9 mouse cellular contexts compared by ENCODE assay signal in the genomic region with DNA sequence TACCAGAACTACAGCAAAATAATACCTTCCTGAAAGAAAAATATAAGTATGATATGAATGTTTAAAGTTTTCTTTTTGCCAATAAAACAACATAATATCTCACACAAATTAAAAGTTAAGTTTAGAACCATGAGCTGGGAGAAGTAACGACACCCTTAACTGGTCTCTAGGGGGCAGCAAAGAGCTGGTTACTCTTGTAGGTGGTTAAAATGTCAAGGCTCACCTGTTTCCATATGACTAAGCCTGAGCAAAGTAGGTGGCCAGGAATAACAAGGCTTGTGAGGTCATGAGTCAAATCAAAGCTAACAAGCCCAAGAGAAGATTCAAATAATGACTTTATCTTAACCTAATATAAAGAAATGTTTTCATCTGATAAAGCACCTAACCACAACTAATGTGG. TPM values are rescaled to one million over a fixed set of nuclear protein-coding genes. Genes with fewer than 3 reads are reported as not detected.
DNase-seq lines count a peak whose midpoint lies in the region; ATAC-seq and TF ChIP-seq lines count a peak whose summit lies in the region.
"Had no signal": no experiment of that assay in that cellular context is flagged by ENCODE, and none has a peak within 500 bp of the region (broad histone marks: within the 10 kb centered on the region; RNA-seq: fewer than 3 reads in every experiment).

No protein-coding gene starts in this region.

- H3K27me3 ChIP-seq in liver, embryonic 11.5 days (replicated peaks; ENCODE audit: control insufficient read depth, insufficient read depth, low read length) = no peaks in the 10 kb centered on the region
- H3K27me3 ChIP-seq in MEL (ENCODE audit: control insufficient read depth in 1 of 2, insufficient read depth in 2 of 2, low read length in 2 of 2) = peaks cover 0 to 3% of the 10 kb centered on the region in 2 experiments; a peak in 2 of 4 replicates
- H3K27me3 ChIP-seq: neural tube, embryonic 12.5 days had no signal

- H3K27ac ChIP-seq in liver, embryonic 11.5 days (ENCODE audit: low read depth, low read length) = no peak overlapping the region
- no peak overlapping the region for H3K27ac ChIP-seq in MEL (ENCODE audit: control insufficient read depth, low read depth, low read length)
- H3K27ac ChIP-seq: neural tube, embryonic 12.5 days had no signal

- H3K4me3 ChIP-seq in liver, embryonic 11.5 days (ENCODE audit: low read depth, low read length) = no peak overlapping the region
- H3K4me3 ChIP-seq in MEL (ENCODE audit: control insufficient read depth in 1 of 2, insufficient read depth in 1 of 2, low read depth in 2 of 2, low read length in 2 of 2) = no peak overlapping the region
- H3K4me3 ChIP-seq: neural tube, embryonic 12.5 days had no signal

- no peaks in the 10 kb centered on the region for H3K4me1 ChIP-seq in liver, embryonic 11.5 days (replicated peaks; ENCODE audit: control insufficient read depth, insufficient read depth, low read length)
- no peaks in the 10 kb centered on the region for H3K4me1 ChIP-seq in MEL (ENCODE audit: control insufficient read depth in 1 of 2, insufficient read depth in 2 of 2, low read length in 2 of 2)
- H3K4me1 ChIP-seq: neural tube, embryonic 12.5 days had no signal

- 5% methylated on average over 1 of the region's 1 CpGs for WGBS in liver, embryonic 11.5 days

- ATAC-seq in liver, embryonic 11.5 days (replicated peaks; ENCODE audit: low FRiP score) = no peak

- peak; percentile 61 for TF ChIP-seq RAD21 in MEL (IDR thresholded peaks at IDR 0.05; ENCODE audit: low read depth, low read length)

- no peaks in the 10 kb centered on the region for H3K36me3 ChIP-seq in liver, embryonic 11.5 days (ENCODE audit: control insufficient read depth, insufficient read depth, low read length)
- no peaks in the 10 kb centered on the region for H3K36me3 ChIP-seq in MEL (ENCODE audit: control insufficient read depth in 1 of 2, insufficient read depth in 2 of 2, low read length in 2 of 2)
- H3K36me3 ChIP-seq: neural tube, embryonic 12.5 days had no signal

- peak; percentile 45 to 69 (median 63) for TF ChIP-seq CTCF in MEL (IDR thresholded peaks at IDR 0.05 in 2 of 3, conservative IDR thresholded peaks at IDR 0.05 in 1 of 3; ENCODE audit: control insufficient read depth in 1 of 3, insufficient read depth in 1 of 3, low read depth in 2 of 3, low read length in 3 of 3, poor library complexity in 1 of 3, severe bottlenecking in 1 of 3)

- no peak for TF ChIP-seq POLR2A in MEL (IDR thresholded peaks at IDR 0.05; ENCODE audit: control insufficient read depth in 1 of 2, insufficient read depth in 1 of 2, low read depth in 1 of 2, low read length in 2 of 2, poor library complexity in 1 of 2)

- no peaks in the 10 kb centered on the region for H3K9me3 ChIP-seq in liver, embryonic 11.5 days (ENCODE audit: control insufficient read depth, low read length)
- no peaks in the 10 kb centered on the region for H3K9me3 ChIP-seq in MEL (replicated peaks; ENCODE audit: insufficient read depth, low read length)
- H3K9me3 ChIP-seq: neural tube, embryonic 12.5 days had no signal

- DNase-seq in liver = peak; percentile 21
- no peak for DNase-seq in liver, embryonic 11.5 days (ENCODE audit: low spot score)
- DNase-seq in MEL (ENCODE audit: low read depth, low spot score) = peak; percentile 67
- peak; percentile 27 to 57 for DNase-seq in cerebellum, adult 18-20 months
- peak; percentile 42 for DNase-seq in gonadal fat pad, adult 2 months (ENCODE audit: low read depth)
- DNase-seq in layer of hippocampus, adult 9-11 months = peak; percentile 26
- DNase-seq in right cerebral cortex, adult 18-20 months = peak; percentile 60
- no peak for DNase-seq in ovary, postnatal 10 days (ENCODE audit: low spot score)

- no peak overlapping the region for H3K4me2 ChIP-seq in liver, embryonic 11.5 days
- H3K4me2 ChIP-seq: neural tube, embryonic 12.5 days had no signal

- TF ChIP-seq EP300 in MEL (IDR thresholded peaks at IDR 0.05; ENCODE audit: low read depth in 1 of 2, low read length in 2 of 2) = no peak

- H3K9ac ChIP-seq in liver, embryonic 11.5 days (ENCODE audit: low read depth, low read length) = no peak overlapping the region
- no peak overlapping the region for H3K9ac ChIP-seq in MEL (ENCODE audit: control insufficient read depth, low read depth, low read length, poor library complexity, severe bottlenecking)
- H3K9ac ChIP-seq: neural tube, embryonic 12.5 days had no signal

- H3K79me2 ChIP-seq in MEL (ENCODE audit: control insufficient read depth, insufficient read depth, low read length, poor library complexity) = no peaks in the 10 kb centered on the region

TF ChIP-seq in MEL, 35 proteins besides CTCF, POLR2A, EP300 and RAD21:
- TF ChIP-seq ZC3H11A (IDR thresholded peaks at IDR 0.05; ENCODE audit: low read depth, low read length) (peak; percentile 41; the same call in 1 of the 2 replicates), SMC3 (IDR thresholded peaks at IDR 0.05; ENCODE audit: low read depth, low read length) (peak; percentile 59), GATA1 (IDR thresholded peaks at IDR 0.05; ENCODE audit: low read depth, low read length) (no peak), ZKSCAN1 (IDR thresholded peaks at IDR 0.05; ENCODE audit: low read depth, low read length) (no peak), USF2 (IDR thresholded peaks at IDR 0.05; ENCODE audit: borderline replicate concordance in 1 of 2, insufficient read depth in 1 of 2, low read depth in 1 of 2, low read length in 2 of 2) (no peak), MAFK (IDR thresholded peaks at IDR 0.05; ENCODE audit: borderline replicate concordance, low read depth, low read length) (no peak), UBTF (IDR thresholded peaks at IDR 0.05; ENCODE audit: borderline replicate concordance, insufficient read depth, low read depth, low read length) (no peak), MXI1 (IDR thresholded peaks at IDR 0.05; ENCODE audit: low read depth, low read length) (no peak), CHD2 (IDR thresholded peaks at IDR 0.05; ENCODE audit: low read length) (no peak), KAT2A (conservative IDR thresholded peaks at IDR 0.05; ENCODE audit: low read depth, low read length) (no peak)

RNA-seq across cellular contexts. Expression of a gene that starts 24.9 kb away (rescaled TPM):
- not detected in 2 replicates for polyA plus RNA-seq in liver, embryonic 11.5 days (2014; fragmentation: Nextera tagmentation; extraction: Ambion mirVana)
- total RNA-seq in MEL (2012; rRNA removed) = not detected in 2 replicates
- not detected for polyA plus RNA-seq in MEL (2012; ENCODE audit: insufficient read depth in 1 of 2, insufficient read length in 2 of 2, low read depth in 1 of 2, low replicate concordance in 2 of 2, missing spikeins in 1 of 2)
- polyA plus RNA-seq in gonadal fat pad, adult 2 months (2012; rRNA removed) = not detected in 2 replicates
- polyA plus RNA-seq: neural tube, embryonic 12.5 days had no signal

Comparison
In these comparisons a context has a peak if more than half of its experiments do, and no peak if none do; other contexts are left out.
1. DNase-seq: peak in liver (single experiment), MEL (single experiment), cerebellum, adult 18-20 months (2 of 2), gonadal fat pad, adult 2 months (single experiment), layer of hippocampus, adult 9-11 months (single experiment) and right cerebral cortex, adult 18-20 months (single experiment); none in liver, embryonic 11.5 days (single experiment) and ovary, postnatal 10 days (single experiment).